In the genomic region with DNA sequence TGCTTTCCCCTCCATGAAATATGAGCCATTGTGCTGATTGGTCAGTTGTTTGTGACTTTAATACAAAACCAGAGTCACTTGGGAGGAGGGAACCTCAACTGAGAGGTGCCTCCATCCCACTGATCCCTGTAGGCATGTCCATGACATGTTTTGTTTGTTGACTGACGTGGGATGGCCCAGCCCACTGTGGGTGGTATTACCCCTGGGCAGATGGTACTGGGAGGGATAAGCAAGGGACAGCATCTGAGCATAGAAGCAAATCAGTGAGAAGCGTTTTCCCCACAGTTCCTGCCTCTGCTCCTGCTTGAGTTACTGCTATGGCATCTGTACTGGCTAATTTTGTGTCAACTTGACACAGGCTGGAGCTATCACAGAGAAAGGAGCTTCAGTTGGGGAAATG, we compare ENCODE assay signal across 12 mouse cellular contexts.
"Had no signal": no experiment of that assay in that cellular context is flagged by ENCODE, and none has a peak within 500 bp of the region (broad histone marks: within the 10 kb centered on the region; RNA-seq: fewer than 3 reads in every experiment).

No protein-coding gene starts in this region.

- H3K9me3 ChIP-seq: limb, embryonic 13.5 days; midbrain, embryonic 10.5 days; neural tube, embryonic 12.5 days had no signal

- H3K27ac ChIP-seq: kidney, postnatal 0 days; limb, embryonic 13.5 days; liver, embryonic 14.5 days; neural tube, embryonic 12.5 days; stomach, postnatal 0 days had no signal

- H3K27me3 ChIP-seq: limb, embryonic 13.5 days; neural tube, embryonic 12.5 days had no signal

- DNase-seq: kidney, postnatal 36 days; left cerebral cortex, postnatal 4 days; lung, adult 18-20 months; midbrain, embryonic 14.5 days; thymus, adult 2 months; thymus, postnatal 25 days had no signal

- H3K36me3 ChIP-seq: limb, embryonic 13.5 days; neural tube, embryonic 12.5 days had no signal
